Mouse (Mus musculus): ENCODE data around the gene Spata5.
"Not testable (repeated sequence)": the region's sequence is repeated elsewhere in the genome, so short reads cannot be mapped to it uniquely, and the experiment has no call there.

The Spata5 gene

DNA sequence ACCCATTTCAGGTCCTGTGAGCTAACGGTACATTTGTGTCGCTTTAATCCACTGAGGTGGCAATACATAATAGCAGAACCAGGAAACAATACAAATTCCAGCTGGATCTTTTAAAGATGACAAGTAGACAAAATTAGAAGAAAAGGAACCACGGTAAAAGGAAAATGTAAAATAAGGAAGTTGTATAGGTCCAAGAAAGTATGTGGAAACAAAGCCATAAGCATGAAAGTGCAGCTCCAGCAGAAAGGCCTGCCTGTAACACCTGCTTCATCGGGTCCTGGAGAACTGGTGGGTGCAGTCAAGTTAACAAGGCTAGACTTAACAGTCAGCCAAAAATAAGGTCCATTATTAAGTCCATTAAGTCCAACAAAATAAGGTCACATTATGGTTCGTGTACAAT is 164.9 kb downstream of the Spata5 start:
- DNase-seq: no peak

DNA sequence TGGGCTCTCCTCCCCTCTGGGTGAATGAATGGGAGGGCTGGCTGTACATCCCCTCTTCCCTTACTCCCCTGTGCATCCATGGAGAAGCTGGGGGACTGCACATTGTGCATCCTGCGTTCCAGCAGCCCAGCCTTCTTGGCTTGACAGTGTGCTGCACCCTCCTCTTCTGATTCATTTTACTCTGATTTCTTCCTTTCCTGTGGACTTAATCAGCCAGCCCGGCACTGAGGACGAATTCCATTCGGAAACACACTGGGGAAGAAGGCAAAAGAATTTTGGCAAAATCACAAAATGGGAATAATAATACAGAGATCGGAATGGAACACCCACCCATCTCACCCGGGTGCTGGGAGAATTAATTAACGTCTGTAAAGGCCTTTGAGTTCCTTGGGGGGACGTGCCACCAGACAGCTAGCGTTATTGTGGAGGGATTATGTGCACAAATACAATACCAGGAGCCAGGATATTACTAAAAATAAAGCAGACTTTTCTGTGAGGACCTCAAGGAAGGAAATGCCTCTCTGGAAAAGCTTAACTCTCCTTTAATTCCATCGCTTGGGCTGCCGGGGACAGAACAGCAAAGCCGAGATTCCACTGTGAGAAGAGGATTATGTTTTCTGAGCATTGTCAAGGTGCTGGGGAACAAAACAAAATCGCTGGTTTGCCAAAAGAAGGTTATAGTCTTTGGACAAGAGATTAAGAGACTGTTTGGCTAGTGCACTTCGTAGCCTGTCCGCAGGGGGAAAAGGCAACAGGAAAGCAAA is 166.5 kb downstream of the Spata5 start:
- DNase-seq: peak; percentile 50

DNA sequence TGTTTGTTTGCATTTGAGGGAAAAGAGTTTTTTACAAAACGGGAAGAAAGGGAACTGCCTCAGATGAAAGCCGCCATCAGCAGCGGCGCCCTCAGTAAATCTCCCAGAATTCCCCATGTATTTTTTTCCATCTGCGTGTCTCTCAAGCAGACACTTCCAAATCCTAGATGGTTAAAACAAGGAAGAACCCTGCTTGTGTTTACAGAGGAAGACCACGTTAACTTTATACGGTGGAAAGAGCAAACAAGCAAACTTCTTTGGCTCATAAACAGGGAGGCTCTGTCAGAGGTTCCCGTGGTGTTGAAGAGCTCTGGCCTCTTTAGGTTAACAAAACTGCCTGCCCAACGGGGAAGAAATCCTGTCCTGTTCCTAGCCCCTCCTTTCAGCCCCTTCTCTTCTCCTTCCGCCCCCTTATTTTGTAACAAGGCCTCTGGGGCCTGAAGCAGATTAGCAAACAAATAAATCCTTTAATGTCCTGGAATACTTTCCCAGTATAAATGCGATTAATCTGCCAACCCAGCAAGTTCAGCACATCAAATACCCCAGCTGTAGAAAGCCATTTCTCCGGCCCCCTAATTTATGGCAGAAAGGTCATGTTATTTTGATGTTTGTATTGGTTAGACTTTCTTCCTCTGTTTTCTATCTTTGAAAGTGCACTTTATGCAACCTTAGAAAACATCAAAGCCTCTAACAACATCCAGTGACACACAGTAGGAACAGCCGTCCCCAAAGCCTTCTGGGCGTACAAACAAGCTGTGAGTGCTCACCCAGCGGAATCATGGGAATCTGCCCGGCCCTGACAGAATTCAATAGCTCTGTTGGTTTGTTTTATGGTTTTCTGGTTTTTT is 167.3 kb downstream of the Spata5 start:
- DNase-seq: peak; percentile 24

GRCm38 (mm10) chr3:37595721-37596120 is 176.0 kb downstream of the Spata5 start:
- DNase-seq: peak; percentile 13

GRCm38 (mm10) chr3:37596519-37596918 is 176.8 kb downstream of the Spata5 start:
- DNase-seq: no peak

DNA sequence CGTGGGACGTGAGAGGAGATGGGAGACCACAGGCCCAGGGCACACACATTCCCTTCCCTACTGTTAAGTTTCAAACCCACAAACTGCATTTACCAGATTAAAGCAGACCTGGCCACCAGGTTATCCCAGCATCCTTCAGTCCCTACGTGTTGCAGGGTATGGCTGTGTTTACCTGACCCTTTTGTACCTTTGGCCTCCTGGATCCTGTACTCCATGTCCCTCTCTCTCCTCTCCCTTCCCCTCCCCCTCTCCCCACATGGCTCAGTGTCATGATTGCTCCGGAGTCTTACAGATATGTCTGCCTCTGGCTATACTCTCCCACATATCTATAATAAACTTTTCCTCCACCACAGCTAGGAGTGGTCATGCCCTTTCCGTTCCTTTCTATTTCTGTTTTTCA is 177.5 kb downstream of the Spata5 start:
- DNase-seq: no peak

- DNase-seq: not testable (repeated sequence)
These were observed 179.9 kb downstream of the Spata5 start for GRCm38 (mm10) chr3:37599641-37600040.

DNA sequence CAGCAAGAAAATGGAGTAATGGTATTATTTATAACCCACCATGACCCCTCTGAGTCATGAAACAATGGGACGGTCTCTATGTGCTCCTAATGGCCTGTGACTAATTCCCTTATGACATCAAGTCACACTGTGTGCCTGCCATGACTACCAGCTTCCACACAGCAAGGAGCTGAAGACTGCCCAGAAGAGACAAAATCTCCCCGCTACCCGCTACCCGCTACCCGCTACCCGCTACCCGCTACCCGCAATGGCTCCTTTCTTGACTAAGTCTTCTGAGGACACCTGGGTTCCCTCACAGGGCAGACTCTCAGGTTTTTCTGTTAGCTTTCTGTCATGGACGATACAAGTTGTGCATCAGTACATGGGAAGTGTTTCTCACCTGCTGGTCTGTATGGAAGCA is 182.7 kb downstream of the Spata5 start:
- DNase-seq: no peak

DNA sequence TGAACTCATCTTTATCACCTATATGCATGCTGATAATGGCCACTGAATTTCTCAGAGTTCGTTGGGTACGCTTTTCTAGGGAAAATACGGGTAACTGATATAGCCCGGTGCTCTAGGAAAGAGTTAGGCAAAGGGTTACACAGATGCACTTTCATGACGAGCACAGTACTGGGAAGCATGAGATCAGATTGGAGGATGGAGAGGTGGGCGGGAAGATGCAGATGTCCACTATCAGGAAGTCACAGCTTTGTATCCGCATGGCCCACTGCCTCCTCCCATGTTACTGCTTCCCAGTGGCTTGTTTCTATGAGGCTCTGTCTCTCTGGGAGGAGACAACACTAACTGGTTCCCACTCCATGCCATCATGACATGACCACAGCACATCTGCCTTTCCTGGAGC is 183.2 kb downstream of the Spata5 start:
- no peak for DNase-seq

DNA sequence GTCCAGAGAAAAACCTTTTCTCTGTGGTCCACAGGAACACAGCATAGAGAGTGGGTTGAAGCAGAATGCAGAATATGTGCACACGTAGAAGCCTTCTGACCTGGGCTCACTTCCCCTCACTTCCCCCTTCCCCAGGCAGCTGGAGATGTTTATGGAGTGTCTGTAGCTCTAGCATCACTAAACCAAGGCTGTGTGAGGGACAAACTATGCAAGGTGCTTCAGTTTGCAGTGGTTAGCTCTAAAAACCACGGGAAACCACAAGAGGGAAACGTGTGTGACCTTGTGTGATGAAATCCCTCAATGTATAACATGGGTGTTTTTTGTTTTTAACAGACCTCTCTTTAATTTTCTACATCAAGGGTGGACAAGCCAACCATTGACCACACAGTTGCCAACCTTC is 183.8 kb downstream of the Spata5 start:
- DNase-seq: no peak

DNA sequence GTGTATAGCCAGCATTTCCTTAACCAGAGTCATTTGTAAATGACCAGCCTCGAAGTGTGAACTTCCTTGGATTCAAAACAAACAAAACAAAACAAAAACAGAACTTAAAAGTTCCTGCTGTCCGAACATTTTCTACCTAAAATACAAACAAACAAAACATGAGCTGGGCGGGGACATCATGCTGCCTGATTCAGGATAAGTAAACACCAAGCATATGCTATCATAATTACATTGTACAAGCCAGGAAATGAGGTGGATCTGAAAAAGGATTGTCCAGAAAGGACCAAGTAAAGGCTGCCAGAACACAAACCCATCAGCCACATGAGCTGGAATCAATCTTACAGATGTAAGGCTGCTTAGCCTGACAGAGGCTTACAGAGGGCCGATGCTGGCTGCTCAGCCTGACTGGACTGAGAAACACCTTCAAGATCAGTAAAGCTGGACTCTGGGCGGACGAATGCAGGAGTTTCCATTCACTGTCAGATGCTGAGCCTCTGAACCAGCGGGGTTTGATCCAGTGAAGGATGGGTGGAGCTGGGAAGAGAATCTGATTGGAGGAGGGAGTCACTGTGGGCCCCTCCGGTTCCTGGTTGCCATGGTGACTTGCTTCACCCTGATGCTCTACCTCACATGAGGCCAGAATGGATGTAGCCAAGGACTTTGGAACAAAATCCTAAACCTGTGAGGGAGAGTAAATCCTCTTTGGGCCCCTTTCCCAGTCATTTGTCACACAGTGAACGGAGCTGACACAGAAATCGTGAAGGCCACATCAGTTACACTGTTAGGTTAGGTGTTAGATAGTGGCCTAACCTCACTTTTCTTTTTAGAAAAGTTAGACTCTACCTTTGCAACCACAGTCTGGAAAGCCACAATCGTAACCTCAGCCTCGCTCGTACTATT is 185.5 kb downstream of the Spata5 start:
- peak; percentile 18 for DNase-seq

GRCm38 (mm10) chr3:37605876-37606238 is 186.2 kb downstream of the Spata5 start:
- DNase-seq: peak; percentile 49

DNA sequence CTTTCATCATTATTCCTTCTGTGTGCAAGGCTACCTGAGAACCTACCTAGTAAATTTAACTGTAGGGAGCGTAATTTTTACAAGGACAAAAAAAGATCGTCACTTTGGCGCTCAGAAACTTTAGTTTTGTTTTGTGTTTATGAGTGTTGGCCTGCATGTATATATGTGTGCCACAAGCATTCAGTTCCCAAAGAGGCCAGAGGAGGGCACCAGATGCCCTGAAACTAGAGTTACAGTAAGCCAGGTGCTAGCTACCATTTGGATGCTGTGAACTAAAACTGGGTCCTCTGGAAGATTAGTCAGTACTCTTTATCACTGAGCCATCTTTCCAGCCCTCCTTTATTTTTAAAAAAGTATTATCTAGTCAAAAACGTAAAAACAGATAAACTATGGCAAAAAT is 189.2 kb downstream of the Spata5 start:
- DNase-seq: no peak

DNA sequence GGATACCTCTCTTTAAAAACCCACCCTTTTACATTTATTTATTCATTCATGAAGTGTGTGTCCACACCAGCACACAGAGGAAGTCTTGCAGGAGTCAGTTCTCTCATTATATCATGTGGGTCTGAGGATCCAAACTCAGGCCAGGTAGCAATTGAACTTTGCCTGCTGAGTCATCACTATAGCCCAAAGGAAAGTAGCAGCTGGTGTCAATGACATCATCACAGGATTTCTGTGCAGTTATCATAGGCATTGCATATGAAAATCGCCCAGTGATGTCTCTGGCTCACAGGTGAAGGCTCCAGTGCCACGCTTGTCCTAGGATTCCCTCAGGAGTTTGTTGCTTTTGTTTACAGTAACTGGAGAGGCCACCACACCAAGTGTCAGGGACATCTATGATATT is 191.0 kb downstream of the Spata5 start:
- no peak for DNase-seq

DNA sequence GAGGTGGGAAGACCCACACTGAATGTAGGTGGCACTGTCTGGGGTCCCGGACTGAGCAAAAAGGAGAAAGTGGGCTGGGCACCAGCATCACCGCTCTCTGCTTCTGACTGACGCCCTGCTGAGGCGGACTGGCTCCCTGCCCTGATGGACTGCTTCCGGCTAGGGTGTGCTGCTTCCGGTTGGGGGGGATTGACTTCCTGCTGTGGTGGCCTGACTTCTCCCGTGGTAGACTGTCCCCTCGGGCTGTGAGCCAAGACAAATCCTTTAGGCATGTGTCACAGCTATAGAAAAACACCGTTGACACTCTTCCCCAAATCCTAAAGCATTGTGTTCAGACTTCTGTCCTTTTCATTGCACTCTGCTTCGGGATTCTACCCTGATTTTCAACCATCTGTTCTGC is 194.0 kb downstream of the Spata5 start:
- DNase-seq: peak; percentile 75

DNA sequence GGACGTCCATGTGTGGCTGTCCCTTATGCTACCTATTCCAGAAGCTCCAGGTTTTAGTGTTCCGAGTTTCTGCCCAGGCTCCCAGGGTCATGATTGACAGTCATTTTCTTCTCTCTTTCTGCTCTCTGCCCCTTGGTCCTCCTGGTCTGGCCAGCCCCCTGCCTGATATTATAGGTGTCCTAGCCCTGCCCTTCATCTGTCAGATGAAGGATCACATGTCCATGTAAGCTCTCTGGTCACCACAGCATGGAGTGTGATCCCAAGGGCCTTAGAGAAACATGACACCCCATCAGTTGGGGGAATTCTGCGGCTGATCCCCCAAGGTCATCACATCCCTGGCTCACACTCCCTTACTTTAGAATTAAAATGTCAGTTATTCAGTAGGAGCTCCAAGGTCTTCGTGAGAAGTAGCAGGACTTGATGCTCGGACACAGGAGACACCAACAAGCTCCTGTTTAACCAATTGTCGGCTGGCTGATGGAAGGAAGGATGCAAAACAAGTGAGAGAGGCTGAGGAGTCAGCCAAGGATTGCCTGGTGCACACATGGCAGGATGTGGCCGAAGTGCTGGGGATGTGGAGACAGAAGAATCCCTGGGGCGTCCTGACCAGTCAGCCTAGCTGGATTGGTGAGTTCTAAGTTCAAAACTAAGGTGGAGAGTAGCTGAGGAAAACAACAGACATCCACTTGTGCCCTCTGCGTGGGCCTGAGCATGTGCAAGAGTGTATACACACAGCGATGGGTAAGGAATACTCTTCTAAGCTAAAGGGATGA is 195.4 kb downstream of the Spata5 start:
- DNase-seq: no peak

- DNase-seq: no peak
These were observed 197.2 kb downstream of the Spata5 start for GRCm38 (mm10) chr3:37616586-37617547.

Measured in lung, postnatal 10 days (tissue).